Mouse (Mus musculus): Measurements from ENCODE around the gene Tac2.

The Tac2 gene

DNA sequence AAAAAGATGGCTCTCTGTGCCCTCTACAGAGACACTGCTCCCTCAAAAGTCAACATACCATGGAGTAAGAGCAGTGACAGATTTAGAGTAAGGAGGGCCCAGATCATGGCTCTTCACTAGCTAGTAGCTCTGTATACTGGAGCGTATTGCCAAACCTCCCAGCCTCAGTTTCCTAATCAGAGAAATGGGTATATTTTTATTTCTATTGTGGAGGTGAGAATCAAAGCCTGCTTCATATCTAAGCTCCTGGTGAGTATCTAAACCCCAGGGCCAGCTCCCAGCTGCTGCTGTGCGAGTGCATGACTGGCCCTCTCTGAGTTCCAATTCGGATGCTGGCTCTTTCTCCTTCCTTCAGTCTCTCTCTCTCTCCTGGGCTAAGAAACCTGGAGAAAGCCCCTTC lies at the start of gene Tac2:
TSS of gene Tac2 (plus strand) at position 301 of the 400 bp plus-strand sequence.
- DNase-seq (ENCODE audit: low read depth, low spot score): no peak

DNA sequence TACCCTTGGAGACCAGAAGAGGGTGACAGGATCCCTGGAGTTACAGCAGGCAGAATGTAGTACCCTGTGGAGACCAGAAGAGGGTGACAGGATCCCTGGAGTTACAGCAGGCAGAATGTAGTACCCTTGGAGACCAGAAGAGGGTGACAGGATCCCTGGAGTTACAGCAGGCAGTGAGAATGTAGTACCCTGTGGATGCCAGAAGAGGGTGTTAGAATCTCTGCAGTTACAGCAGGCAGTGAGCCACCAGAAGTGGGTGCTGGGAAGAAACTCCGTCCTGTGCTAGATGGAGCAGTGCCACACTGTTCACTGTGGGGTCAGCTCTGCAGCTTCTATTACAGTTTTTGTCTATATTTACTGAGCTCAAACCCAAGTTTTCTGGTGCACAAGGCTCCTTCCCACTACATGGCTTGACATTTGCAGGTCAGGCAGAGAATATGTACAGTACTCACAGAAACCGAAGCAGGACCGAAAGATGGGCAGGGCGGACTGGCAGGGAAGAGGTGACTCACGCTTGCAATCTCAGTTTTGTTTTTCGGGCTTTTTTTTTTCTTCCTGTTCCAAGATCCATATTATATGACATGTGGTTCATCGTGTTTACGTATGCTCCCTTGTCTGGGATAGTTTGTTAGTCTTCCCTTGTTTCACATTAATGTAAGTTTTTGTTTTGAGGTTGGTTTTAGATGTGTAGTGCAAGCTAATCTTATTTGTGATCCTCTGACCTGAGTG lies 49.3 kb upstream of the Tac2 start:
- peak; percentile 89 for DNase-seq (ENCODE audit: low read depth, low spot score)

DNA sequence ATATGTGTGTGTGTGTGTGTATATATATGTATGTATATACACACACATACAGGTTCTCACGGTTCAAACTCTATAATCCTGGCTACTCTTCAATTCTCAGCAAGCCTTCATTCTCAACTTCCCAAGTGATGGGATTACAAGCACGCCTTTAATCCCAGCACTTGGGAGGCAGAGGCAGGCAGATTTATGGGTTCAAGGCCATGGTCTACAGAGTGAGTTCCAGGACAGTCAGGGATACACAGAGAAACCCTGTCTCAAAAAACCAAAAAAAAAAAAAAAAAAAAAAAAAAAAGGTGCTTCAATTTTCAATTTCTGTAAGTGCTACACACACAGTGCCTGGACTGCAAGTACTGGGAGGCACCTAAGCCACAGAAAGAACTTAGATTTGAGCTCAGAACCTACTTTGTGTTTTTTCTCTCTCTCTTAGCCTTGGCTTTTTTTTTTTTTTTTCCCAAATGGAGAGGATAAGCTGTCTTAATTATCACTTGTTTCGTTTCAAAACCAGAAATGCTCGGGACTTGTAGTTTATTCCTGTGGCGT lies 48.3 kb upstream of the Tac2 start:
- no peak for DNase-seq (ENCODE audit: low read depth, low spot score)

DNA sequence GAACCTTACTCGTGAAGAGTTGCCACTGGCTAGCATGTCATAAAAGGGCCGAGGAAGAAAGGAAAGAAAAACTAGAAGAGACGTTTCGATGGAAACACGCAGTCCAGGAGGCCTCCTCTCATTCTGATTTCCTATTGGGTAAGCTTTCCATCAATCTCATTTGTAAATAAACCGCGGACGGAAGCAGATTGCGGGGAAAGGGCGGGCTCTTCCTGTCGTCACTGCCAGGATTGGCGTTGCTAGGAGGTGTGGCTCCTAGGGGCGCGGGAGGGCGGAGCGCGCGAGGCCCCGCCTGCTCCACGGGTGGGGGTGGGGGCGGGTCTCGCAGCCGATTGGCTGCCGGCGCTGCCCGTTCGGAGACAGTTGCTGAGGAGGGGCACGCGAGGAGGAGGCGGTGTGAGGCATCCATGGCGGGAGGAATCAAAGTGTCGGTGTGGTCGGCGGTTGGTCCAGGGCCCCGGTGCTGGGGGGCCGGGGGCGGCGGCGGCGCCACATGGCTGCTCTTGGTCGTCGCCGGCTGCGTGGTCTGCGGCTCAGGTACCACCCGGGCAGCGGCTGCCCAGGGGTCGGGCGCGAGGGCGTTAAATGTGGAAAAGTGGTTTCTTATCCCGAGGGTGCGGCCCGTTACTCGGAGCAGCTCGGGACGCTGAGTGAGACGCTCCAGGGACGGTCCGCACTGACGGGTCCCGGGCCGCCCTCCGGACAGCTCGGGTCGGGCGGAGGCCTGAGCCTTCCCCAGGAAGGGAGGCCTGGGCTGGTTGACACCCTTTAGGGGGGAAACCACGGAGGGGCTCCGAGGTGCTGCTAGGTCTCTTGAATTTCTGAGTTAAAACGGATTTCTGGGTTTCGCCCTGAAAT lies 47.4 kb upstream of the Tac2 start:
- DNase-seq (ENCODE audit: low read depth, low spot score): peak; percentile 99

DNA sequence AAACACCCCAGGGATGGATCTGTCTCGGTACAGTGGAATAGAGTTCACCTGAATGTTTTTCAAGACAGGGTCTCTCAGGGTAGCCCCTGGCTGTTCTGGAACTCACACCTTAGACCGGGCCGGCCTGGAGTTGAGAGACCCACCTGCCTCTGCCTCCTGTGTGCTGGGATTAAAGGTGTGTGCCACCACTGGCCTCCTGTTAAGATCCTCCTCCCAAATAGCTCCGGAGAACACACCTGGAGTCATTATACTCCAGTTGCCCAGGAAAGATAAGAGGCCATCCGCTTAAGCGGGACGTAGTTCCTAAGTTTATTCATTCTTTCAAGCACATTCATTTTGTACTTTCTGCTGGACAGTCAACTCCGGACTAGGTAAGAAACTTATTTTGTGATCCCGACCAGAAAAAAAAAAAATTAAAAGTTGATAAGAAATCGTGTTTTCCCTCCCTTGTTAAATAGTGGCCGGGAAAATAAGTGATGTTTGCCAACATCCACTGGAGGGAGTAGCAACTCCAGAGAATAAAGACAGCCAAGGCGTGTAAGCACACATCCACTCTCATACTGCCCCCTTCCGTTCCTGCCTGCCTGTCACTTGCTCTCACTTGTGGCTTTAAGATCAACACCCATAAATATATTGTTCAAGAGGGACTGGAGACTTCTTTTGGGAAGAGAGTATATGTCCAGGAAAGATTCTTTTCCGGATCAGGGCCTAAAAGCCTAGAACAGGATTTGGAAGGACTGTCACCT lies 46.5 kb upstream of the Tac2 start:
- DNase-seq (ENCODE audit: low read depth, low spot score): peak; percentile 88

DNA sequence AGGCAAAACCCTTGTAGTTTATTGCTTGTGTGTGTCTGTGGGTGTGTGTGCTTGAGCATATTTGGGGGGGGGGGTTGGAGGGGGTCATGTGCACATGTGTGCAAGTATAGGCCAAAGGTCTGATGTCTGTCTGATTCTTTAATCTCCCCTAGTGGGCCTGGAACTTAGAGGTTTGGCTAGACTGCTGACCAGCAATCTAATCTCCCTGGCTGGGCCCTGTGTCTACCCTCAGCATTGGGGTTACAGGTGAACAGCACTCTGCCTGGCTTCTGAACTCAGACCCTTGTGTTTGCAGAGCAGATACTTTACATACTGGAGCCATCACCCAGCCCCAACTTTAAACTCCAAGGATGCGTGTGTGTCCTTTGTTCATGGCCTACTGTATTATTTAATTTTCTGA lies 45.1 kb upstream of the Tac2 start:
- no peak for DNase-seq (ENCODE audit: low read depth, low spot score)

DNA sequence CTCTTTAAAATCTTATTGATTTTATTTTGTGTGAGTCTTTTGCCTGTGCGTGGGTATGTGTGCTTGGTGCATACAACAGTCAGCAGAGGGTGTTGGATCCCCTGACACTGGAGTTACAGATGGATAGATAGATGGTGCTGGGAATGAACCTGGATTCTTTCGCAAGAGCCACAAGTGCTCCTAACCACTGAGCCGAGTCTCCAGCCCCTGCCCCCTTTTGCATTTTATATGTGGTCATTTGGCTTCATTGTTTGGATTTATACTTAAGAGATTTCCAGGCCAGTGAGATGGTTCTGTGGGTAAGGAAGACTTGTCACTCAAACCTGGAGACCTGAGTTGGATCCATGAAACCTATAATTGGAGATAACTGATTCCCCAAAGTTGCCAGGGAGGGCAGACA lies 44.4 kb upstream of the Tac2 start:
- no peak for DNase-seq (ENCODE audit: low read depth, low spot score)

DNA sequence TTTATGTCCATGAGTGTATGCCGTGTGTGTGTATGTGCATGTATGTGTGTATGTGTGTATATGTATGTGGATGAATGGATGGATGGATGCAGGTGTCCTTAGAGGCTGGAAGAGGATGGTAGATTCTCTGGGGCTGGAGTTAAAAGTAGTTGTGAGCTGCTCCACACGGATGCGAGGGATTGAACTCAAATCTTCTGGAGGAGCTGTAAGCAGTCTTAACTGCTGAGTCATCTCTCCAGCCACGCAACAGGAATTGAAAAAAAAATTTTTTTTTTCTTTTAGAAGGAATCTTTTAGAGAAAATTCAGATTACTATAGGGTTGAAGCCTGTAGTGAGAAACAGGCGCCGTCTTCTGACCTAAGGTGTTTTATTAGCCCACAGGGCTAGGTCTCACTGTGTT lies 41.4 kb upstream of the Tac2 start:
- DNase-seq (ENCODE audit: low read depth, low spot score): no peak

DNA sequence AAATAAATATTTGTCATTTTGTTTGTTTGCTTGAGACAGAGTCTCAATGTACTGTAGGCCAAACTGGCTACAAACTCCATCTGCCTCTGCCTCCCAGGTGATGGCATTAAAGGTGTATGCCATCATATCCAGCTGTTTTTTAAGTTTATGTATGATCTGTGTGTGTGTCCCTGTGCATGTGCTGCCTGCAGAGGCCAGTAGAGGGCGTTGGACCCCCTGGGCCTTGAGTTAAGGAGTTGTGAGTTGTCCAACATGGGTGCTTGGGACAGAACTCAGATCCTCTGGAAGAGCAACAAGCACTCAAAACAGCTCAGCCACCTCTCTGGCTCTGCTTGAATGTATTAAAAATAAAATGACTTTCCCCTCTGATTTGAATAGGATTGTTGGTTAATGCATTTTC lies 33.2 kb upstream of the Tac2 start:
- DNase-seq (ENCODE audit: low read depth, low spot score): peak; percentile 63

DNA sequence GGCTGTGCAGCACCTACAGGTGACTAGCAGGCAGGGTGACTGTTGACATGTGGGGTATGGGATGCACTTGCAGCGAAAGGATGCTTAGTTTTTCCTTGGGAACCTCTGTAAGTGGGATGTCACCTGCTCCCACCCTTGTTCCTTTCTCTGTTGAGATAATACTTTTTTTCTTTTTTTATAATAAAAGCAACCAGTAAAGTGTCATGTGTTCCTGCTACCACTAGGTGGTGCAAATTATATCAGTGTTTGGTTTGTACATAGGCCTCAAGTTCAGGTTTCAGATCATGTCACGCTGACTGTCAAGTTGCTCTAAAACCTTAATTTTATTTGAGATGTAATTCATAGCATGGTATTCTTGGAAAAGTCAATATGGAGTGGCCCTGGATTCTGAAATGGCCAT lies 29.6 kb upstream of the Tac2 start:
- DNase-seq (ENCODE audit: low read depth, low spot score): no peak

DNA sequence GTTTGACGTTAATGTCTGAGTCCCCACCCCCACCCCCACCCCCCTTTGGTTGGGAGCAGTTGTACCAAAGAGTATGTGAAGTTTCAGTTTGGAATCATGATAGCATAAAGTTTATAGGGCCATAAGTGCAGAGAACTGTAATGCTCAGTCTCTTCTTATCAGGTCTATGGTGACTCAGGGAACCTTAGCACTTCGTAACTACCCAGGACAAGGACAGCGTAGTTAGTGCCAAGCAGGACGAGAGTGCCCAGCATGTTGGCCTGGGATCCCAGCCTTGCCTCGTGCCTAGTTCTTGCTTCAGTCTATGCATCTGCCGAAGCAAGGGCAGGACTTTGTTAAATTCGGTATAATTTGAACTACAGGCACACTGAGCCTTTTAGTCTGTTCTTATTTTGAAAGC lies 28.5 kb upstream of the Tac2 start:
- no peak for DNase-seq (ENCODE audit: low read depth, low spot score)

DNA sequence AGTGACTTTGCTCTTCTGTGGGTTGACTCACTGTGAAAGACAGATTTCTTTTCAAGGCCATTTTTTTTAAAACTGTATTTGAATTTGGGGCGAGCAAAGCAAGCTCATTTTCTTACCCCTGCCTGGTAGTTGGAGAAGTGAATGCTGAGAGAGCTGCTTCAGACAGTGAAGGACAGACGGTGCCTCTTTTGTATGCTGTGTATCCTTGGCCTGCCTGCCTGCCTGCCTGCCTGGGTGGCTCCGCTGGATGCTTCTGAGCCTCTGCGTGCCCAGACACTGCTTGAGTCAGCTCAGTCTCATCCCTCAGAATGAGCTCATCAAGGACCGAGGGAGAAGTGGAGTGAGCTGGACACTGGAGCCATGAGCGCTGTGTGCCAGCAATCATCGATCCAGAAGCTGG lies 25.3 kb upstream of the Tac2 start:
- no peak for DNase-seq (ENCODE audit: low read depth, low spot score)

DNA sequence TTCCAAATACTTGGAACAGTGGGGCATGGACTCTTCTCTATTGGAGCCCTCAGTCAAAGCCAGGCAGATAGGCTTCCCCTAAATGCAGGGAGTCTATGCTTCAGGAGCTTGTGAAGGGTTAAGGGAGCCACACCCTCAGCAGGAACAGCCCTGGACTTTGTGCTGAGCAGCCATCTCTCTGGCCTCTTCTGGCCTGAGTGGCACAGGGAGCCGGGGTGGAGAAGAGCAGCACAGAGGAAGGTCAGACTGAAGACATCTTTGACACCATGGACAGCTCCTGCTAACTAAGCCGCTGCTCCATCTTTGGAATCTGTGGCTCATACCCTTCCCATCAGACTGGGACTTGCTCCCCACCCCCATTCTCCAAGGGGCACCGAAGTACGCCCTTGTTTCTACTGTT lies 21.0 kb upstream of the Tac2 start:
- DNase-seq (ENCODE audit: low read depth, low spot score): peak; percentile 73

DNA sequence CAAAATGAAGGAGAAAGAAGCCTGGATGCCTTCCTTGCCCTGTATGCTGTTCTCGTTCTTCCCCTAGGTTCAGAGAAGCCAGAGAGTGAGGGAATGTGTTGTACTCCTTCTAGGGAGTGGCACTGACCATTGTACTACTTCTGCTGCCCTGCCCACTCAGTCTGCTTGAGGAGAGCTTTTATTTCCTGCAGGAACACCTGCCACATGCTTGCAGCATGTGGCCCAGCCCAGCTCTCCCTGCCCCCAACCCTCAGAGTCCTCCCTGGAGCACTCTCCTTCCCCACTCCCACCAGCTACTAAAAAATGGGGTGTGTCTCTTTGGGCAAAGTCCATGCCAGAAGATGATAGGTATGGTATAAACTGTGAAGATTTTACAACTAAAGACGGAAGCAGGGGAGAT lies 20.0 kb upstream of the Tac2 start:
- DNase-seq (ENCODE audit: low read depth, low spot score): no peak

DNA sequence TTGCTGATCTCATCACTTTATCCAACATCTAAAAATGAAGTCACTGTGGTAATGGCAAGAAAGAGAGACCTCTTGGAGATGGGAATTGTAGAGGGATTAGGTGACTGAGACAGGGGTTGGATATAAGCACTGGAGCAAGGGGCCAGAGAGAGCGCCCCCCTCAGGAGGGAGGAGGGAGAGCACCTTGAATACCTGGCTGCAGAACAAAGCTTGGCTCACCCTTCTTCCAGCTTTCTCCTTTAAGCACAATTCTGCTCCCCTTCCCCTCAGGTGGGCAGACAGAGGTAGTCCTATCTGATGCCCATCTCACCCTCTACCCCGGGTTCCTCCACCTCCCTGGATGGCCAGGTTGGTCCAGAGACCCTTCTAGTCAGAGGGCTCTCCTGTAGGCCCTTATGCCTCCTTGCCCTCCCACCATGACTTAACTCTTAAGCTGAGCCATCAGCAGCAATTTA lies 19.5 kb upstream of the Tac2 start, which contains the start of gene Myo1a:
TSS of gene Myo1a (plus strand) at position 405 of the 455 bp plus-strand sequence.
- peak; percentile 44 for DNase-seq (ENCODE audit: low read depth, low spot score)

DNA sequence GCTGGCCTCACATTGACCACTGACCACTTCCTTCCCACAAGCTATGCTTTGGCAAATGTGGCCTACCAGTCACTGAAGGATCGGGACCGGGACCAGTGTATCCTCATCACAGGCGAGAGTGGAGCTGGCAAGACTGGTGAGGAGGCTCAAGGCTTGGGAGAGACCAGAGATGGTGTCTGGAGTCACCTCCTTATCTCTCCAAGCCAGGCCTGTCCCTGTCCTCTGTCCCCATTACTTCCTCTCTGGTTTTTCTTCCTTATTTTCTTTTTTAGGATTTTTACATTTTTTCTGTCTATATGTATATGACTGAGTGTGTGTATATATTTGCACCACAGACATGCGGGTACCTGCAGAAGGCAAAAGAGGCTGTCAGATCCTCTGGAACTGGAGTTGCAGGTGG lies 18.5 kb upstream of the Tac2 start:
- DNase-seq (ENCODE audit: low read depth, low spot score): no peak

DNA sequence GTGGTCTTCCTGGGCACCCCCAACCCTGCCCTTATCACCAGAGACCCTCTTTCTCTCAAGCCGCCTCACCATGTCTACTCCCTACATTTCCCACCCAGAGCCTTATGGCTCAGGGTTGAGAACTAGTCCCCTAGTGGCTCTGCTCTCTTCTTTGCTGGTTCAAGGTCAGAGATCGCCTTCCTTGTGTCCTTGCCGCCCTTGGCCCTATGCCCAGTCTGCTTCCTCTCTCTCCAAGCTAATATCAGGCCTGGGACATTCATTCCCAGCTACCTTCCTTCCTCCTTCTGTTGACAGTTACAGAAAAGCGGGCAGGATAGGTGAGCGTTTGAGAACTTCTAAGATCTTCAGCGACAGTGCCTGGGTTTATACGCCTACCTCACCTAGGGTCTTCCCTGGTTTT lies 16.6 kb upstream of the Tac2 start:
- no peak for DNase-seq (ENCODE audit: low read depth, low spot score)

DNA sequence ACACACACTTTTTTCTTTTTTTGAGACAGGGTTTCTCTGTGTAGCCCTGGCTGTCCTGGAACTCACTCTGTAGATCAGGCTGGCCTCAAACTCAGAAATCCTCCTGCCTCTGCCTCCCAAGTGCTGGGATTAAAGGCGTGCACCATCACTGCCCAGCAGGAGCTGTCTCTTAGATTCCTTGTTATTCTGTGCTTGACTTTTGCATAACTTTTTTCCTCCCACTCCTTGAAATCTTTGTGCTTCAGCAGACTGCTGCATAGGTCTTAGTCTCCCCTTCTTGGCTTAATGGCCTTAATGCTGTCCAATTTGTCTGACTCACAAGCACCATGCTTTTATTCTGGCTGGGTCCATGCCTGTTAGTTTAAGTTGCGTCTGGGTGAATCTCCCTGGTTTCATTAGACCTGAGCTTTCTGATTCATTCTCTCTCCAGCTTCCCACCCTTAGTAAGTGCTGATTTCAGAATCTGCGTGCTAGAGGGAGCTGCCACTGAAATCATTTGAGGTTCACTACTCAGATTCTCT lies 15.4 kb upstream of the Tac2 start:
- DNase-seq (ENCODE audit: low read depth, low spot score): no peak

DNA sequence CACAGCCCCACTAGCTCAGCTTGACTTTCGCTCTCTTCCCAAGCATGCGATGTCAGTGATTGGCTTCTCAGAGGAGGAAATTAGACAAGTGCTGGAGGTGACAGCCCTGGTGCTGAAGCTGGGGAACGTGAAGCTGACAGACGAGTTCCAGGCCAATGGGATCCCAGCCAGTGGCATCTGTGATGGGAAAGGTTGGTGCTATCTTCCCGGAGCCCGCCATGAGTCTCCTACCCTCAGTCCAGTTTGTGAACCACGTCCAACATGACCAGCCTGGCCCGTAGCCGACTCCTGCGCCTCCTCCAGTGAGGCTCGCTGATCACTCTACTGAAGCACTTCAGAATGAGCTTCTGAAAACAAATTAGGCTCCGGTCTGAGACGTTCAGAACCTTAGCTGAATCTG lies 13.9 kb upstream of the Tac2 start:
- DNase-seq (ENCODE audit: low read depth, low spot score): no peak

DNA sequence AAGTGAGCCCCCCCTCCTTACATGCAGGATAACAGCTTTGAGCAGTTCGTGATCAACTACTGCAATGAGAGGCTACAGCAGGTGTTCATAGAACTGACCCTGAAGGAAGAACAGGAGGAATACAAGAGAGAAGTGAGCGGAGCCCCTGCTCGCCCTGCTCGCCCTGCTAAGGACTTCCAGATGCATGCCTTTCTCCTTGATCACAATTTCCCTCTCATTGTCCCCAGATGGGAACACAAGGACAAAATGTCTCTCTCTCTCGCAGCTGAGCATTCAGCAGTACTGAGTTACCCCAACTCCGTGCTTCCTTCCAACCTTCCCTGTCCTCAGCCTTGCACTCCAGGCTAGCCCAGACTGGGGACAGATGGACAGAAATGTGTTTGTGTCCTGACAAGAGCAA lies 11.5 kb upstream of the Tac2 start:
- DNase-seq (ENCODE audit: low read depth, low spot score): no peak

DNA sequence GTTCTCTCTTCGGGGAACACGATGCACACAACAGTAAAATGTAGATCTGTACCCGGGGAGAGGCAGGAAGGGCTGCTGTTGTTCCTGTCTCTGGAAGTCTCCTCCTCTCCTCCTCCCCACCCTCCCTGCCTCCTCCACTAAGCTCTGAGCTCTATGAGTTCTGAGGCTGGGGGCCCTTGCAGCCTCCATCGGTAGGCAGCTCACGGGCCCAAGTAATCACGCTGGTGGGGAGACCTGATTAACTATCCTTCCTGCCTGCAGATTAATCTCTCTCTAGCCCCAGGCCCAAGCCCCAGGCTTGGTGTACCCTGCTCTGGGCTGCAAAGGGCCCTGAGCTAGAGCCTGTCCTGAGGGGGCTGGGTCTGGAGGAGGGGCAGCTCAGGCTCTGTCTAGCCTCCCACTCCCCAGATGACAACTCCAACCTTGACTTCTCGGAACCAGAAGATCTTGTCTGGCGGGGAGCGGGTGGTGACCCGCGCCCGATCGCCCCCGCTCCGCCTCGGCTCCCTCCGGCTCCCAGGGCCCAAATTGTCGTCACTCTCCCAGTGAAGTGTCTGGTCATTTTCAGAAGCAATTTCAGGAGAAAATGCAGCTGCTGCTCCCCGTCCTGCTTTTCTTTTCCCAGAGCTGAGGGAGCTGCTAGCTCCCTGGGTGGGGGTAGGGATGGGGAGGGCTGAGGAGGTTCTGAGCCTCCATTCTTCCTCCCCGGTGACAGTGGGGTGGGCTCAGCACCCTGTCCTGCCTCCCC lies 2.4 kb upstream of the Tac2 start:
- DNase-seq (ENCODE audit: low read depth, low spot score): no peak

Measured in ZHBTc4 (cell line).